In the genomic region with DNA sequence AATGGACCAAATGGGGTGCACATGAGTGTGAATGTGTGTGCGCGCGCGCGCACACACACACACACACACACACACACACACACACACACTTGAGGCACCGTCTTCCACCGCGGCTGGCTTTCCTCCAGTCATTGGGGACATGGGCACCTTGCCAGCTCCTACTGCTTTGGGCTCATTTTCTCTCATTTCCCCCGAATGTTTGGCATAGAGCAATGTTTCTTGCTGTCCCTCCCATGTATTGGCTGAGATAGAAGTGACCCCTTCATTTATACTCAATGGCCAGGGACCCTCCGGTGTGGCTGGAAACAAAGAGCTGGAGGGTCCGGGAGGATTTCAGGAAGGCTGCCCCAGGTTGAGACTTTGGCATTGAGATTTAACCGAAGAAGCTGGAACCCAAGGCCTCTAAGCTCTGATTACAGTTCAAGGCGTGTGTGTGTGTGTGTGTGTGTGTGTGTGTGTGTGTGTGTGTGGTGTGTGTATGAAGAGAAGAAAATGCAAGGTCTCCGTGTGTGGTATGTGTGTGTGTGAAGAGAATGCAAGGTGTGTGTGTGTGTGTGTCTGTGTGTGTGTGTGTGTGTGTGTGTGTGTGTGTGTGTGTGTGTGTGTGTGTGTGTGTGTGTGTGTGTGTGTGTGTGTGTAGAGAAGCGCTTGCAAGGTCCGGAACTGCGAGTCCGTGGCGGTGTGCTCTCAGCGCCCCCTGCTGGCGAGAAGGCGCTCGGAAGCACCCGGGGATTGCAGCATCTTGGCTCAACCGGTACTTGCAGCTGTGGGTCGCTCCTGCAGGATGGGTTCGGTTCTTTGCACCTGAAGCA, we compare ENCODE assay signal across 8 mouse cellular contexts. TPM values are rescaled to one million over a fixed set of nuclear protein-coding genes. Genes with fewer than 3 reads are reported as not detected.
DNase-seq lines count a peak whose midpoint lies in the region; ATAC-seq and TF ChIP-seq lines count a peak whose summit lies in the region.

No protein-coding gene starts in this region.

- DNase-seq in ES-CJ7 (ENCODE audit: low read depth, low spot score) = peak; percentile 82
- DNase-seq in cerebellum, adult 11 months = peak; percentile 73
- peak; percentile 32 for DNase-seq in heart, postnatal 25 days (ENCODE audit: low spot score)
- peak; percentile 61 to 89 for DNase-seq in layer of hippocampus, adult 2 months (ENCODE audit: low spot score in 2 of 2)
- peak; percentile 71 for DNase-seq in lung, adult 2 months
- peak; percentile 92 for DNase-seq in testis, postnatal 10 days (ENCODE audit: low spot score)

- intact Hi-C loops in heart, postnatal 25 days (cut with DNase I) = loop anchor here (1.0 kb wide), 1 partner anchor 269 kb away; no protein-coding TSS in a partner anchor

- peak overlapping the region; percentile 38 for H3K4me2 ChIP-seq in forebrain, embryonic 16.5 days (ENCODE audit: low read length)

- no peak for TF ChIP-seq POLR2A in lung, adult 2 months (IDR thresholded peaks at IDR 0.05; ENCODE audit: borderline replicate concordance, extremely low read depth, low read depth, low read length)

- H3K4me1 ChIP-seq in forebrain, embryonic 16.5 days (replicated peaks; ENCODE audit: control insufficient read depth, insufficient read depth, low read length) = peaks cover 23% of the 10 kb centered on the region
- no peaks in the 10 kb centered on the region; the same call in 1 of the 2 replicates for H3K4me1 ChIP-seq in lung, adult 2 months (ENCODE audit: control insufficient read depth, insufficient read depth, low read length)

- peak overlapping the region; percentile 39; the same call in 1 of the 2 replicates for H3K27ac ChIP-seq in forebrain, embryonic 16.5 days (ENCODE audit: low read length)
- H3K27ac ChIP-seq in layer of hippocampus, adult 2 months = no peak overlapping the region

- H3K4me3 ChIP-seq in forebrain, embryonic 16.5 days (replicated peaks; ENCODE audit: low read length) = no peak overlapping the region
- no peak overlapping the region for H3K4me3 ChIP-seq in layer of hippocampus, adult 2 months
- H3K4me3 ChIP-seq in lung, adult 2 months (replicated peaks; ENCODE audit: extremely low read depth, low read depth, low read length) = no peak overlapping the region

- H3K9me3 ChIP-seq in forebrain, embryonic 16.5 days (ENCODE audit: control insufficient read depth, low read length) = no peaks in the 10 kb centered on the region

- 25% methylated on average over 25 of the region's 27 CpGs for WGBS in forebrain, embryonic 16.5 days
- WGBS in lung, adult 2 months = 42% methylated on average over 17 of the region's 27 CpGs

- peak; percentile 73 for TF ChIP-seq CTCF in layer of hippocampus, adult 2 months (conservative IDR thresholded peaks at IDR 0.05)
- peak; percentile 65 for TF ChIP-seq CTCF in lung, adult 2 months (IDR thresholded peaks at IDR 0.05; ENCODE audit: insufficient read depth, low read length)

- H3K9ac ChIP-seq in forebrain, embryonic 16.5 days (replicated peaks; ENCODE audit: low read depth, low read length) = peak overlapping the region; percentile 37; the same call in 1 of the 2 replicates

- no peaks in the 10 kb centered on the region for H3K27me3 ChIP-seq in forebrain, embryonic 16.5 days (replicated peaks; ENCODE audit: control insufficient read depth, insufficient read depth, low read length)

- no peaks in the 10 kb centered on the region for H3K36me3 ChIP-seq in forebrain, embryonic 16.5 days (ENCODE audit: control insufficient read depth, insufficient read depth)

- peak; percentile 82 for ATAC-seq in forebrain, embryonic 16.5 days
- peak; percentile 79 for ATAC-seq in neutrophil, adult 5-6 weeks (ENCODE audit: extremely low read depth, insufficient number of reproducible peaks, low FRiP score, poor library complexity, severe bottlenecking)

RNA-seq across cellular contexts. Expression of gene Adpgk, which starts 9.3 kb away (rescaled TPM):
- polyA plus RNA-seq in forebrain, embryonic 16.5 days (2015; fragmentation: Nextera tagmentation; extraction: Ambion mirVana) = 20.7 and 20.9 TPM in 2 replicates
- total RNA-seq in heart, postnatal 25 days (2021) = 1 to 10 TPM; 7.5 to 8.3 TPM
- 10 to 100 TPM; 16.2 to 16.8 TPM for total RNA-seq in layer of hippocampus, adult 2 months (2021)
- 10.6 and 13.8 TPM in 2 replicates for polyA plus RNA-seq in lung, adult 2 months (2012; rRNA removed)
- total RNA-seq in neutrophil, adult 5-6 weeks (2017) = 54.1 and 58.5 TPM in 2 replicates

Comparison
In these comparisons a context has a peak if more than half of its experiments do, and no peak if none do; other contexts are left out.
1. DNase-seq: peak in every context shown above with its lines; median percentile 92 in testis, postnatal 10 days; 82 in ES-CJ7; 75 in layer of hippocampus, adult 2 months; 73 in cerebellum, adult 11 months; 71 in lung, adult 2 months; 32 in heart, postnatal 25 days.